Comparison of ENCODE assay signal across 8 mouse cellular contexts in genomic region chr17:46029554-46030207, GRCm38 (mm10). TPM values are rescaled to one million over a fixed set of nuclear protein-coding genes. Genes with fewer than 3 reads are reported as not detected.
DNase-seq lines count a peak whose midpoint lies in the region; ATAC-seq and TF ChIP-seq lines count a peak whose summit lies in the region.

No protein-coding gene starts in this region.

- peak overlapping the region; percentile 94 for H3K9ac ChIP-seq in embryonic facial prominence, embryonic 15.5 days
- peak overlapping the region; percentile 83 for H3K9ac ChIP-seq in intestine, embryonic 16.5 days (ENCODE audit: low read depth, low read length)
- peak overlapping the region; percentile 86 for H3K9ac ChIP-seq in midbrain, embryonic 14.5 days (replicated peaks; ENCODE audit: low read length)

- no peaks in the 10 kb centered on the region for H3K9me3 ChIP-seq in embryonic facial prominence, embryonic 15.5 days (replicated peaks)
- H3K9me3 ChIP-seq in intestine, embryonic 16.5 days (ENCODE audit: control insufficient read depth, low read length), result no peaks in the 10 kb centered on the region
- H3K9me3 ChIP-seq in midbrain, embryonic 14.5 days (ENCODE audit: control insufficient read depth, low read length), result no peaks in the 10 kb centered on the region

- peaks cover 14% of the 10 kb centered on the region for H3K36me3 ChIP-seq in embryonic facial prominence, embryonic 15.5 days
- H3K36me3 ChIP-seq in intestine, embryonic 16.5 days (ENCODE audit: control insufficient read depth, insufficient read depth, low read length), result peaks cover 8% of the 10 kb centered on the region
- H3K36me3 ChIP-seq in midbrain, embryonic 14.5 days (ENCODE audit: control insufficient read depth, insufficient read depth, low read length), result peaks cover 7% of the 10 kb centered on the region

- peak overlapping the region; percentile 71 for H3K4me2 ChIP-seq in embryonic facial prominence, embryonic 15.5 days (replicated peaks)
- H3K4me2 ChIP-seq in intestine, embryonic 16.5 days (ENCODE audit: low read depth, low read length), result peak overlapping the region; percentile 80
- peak overlapping the region; percentile 90 for H3K4me2 ChIP-seq in midbrain, embryonic 14.5 days (ENCODE audit: low read length)

- no peak for TF ChIP-seq CTCF in lung, adult 2 months (IDR thresholded peaks at IDR 0.05; ENCODE audit: insufficient read depth, low read length)

- no peak for DNase-seq in lung, adult 2 months
- DNase-seq in lung, adult 18-20 months, result no peak
- DNase-seq in midbrain, embryonic 14.5 days, result peak; percentile 27
- no peak for DNase-seq in spleen, postnatal 14 days (ENCODE audit: low spot score in 2 of 2)
- DNase-seq in thymus, postnatal 25 days, result no peak
- no peak for DNase-seq in urinary bladder, postnatal 36 days (ENCODE audit: low spot score in 2 of 2)

- TF ChIP-seq POLR2A in lung, adult 2 months (IDR thresholded peaks at IDR 0.05; ENCODE audit: borderline replicate concordance, extremely low read depth, low read depth, low read length), result no peak

- 17% methylated on average over 7 of the region's 7 CpGs for WGBS in lung, adult 2 months
- 10% methylated on average over 7 of the region's 7 CpGs for WGBS in embryonic facial prominence, embryonic 15.5 days
- 13% methylated on average over 7 of the region's 7 CpGs for WGBS in intestine, embryonic 16.5 days
- 7% methylated on average over 7 of the region's 7 CpGs for WGBS in midbrain, embryonic 14.5 days

- H3K4me3 ChIP-seq in lung, adult 2 months (replicated peaks; ENCODE audit: extremely low read depth, low read depth, low read length), result peak overlapping the region; percentile 91
- peak overlapping the region; percentile 83 for H3K4me3 ChIP-seq in embryonic facial prominence, embryonic 15.5 days (replicated peaks)
- peak overlapping the region; percentile 94 for H3K4me3 ChIP-seq in intestine, embryonic 16.5 days (ENCODE audit: low read length)
- H3K4me3 ChIP-seq in midbrain, embryonic 14.5 days (replicated peaks; ENCODE audit: low read depth, low read length), result peak overlapping the region; percentile 83

- peak overlapping the region; percentile 97 for H3K27ac ChIP-seq in embryonic facial prominence, embryonic 15.5 days (replicated peaks)
- peak overlapping the region; percentile 87 for H3K27ac ChIP-seq in intestine, embryonic 16.5 days (ENCODE audit: low read length)
- H3K27ac ChIP-seq in midbrain, embryonic 14.5 days (replicated peaks; ENCODE audit: low read depth, low read length), result peak overlapping the region; percentile 87

- no peak for ATAC-seq in embryonic facial prominence, embryonic 15.5 days (ENCODE audit: insufficient number of reproducible peaks, low FRiP score, low TSS enrichment, low read depth)
- no peak for ATAC-seq in intestine, embryonic 16.5 days
- ATAC-seq in midbrain, embryonic 14.5 days (ENCODE audit: low FRiP score, low TSS enrichment), result no peak

- no peaks in the 10 kb centered on the region for H3K27me3 ChIP-seq in embryonic facial prominence, embryonic 15.5 days
- no peaks in the 10 kb centered on the region for H3K27me3 ChIP-seq in intestine, embryonic 16.5 days (replicated peaks; ENCODE audit: control insufficient read depth, insufficient read depth, low read length)
- no peaks in the 10 kb centered on the region for H3K27me3 ChIP-seq in midbrain, embryonic 14.5 days (ENCODE audit: control insufficient read depth, insufficient read depth, low read length)

- peaks cover 6% of the 10 kb centered on the region; the same call in 1 of the 2 replicates for H3K4me1 ChIP-seq in lung, adult 2 months (ENCODE audit: control insufficient read depth, insufficient read depth, low read length)
- peaks cover 65% of the 10 kb centered on the region for H3K4me1 ChIP-seq in embryonic facial prominence, embryonic 15.5 days
- peaks cover 53% of the 10 kb centered on the region for H3K4me1 ChIP-seq in intestine, embryonic 16.5 days (ENCODE audit: control insufficient read depth, insufficient read depth, low read length)
- H3K4me1 ChIP-seq in midbrain, embryonic 14.5 days (ENCODE audit: control insufficient read depth, insufficient read depth, low read length), result peaks cover 32% of the 10 kb centered on the region

RNA-seq across cellular contexts. Expression of gene Vegfa, which starts 2.5 kb away (rescaled TPM):
- polyA plus RNA-seq in lung, adult 2 months (2012; rRNA removed), result 1,228 and 1,453 TPM in 2 replicates
- 4.6 and 6.9 TPM in 2 replicates for polyA plus RNA-seq in embryonic facial prominence, embryonic 15.5 days (2015; fragmentation: Nextera tagmentation; extraction: Ambion mirVana)
- polyA plus RNA-seq in intestine, embryonic 16.5 days (2015; fragmentation: Nextera tagmentation; extraction: Ambion mirVana), result 2.7 and 3.3 TPM in 2 replicates
- polyA plus RNA-seq in midbrain, embryonic 14.5 days (2014; fragmentation: Nextera tagmentation; extraction: Ambion mirVana), result 4.3 and 5.5 TPM in 2 replicates

Comparison
In these comparisons a context has a peak if more than half of its experiments do, and no peak if none do; other contexts are left out.
1. RNA of gene Vegfa, which starts 2.5 kb away (polyA plus RNA-seq): 1,228 to 1,453 TPM in lung, adult 2 months; 4.6 to 6.9 TPM in embryonic facial prominence, embryonic 15.5 days, 4.3 to 5.5 TPM in midbrain, embryonic 14.5 days and 2.7 to 3.3 TPM in intestine, embryonic 16.5 days; every median in the first group is over 100 times any median in the second.
2. Peak in every context shown above with its lines, with median percentiles within 50 percentile points of each other: H3K4me3 ChIP-seq, H3K27ac ChIP-seq, H3K4me2 ChIP-seq and H3K9ac ChIP-seq.